Mouse (Mus musculus): ENCODE measurements around the gene Sun1.

Gene Sun1

GRCm38 (mm10) chr5:139208871-139209684, 8.6 kb downstream of the Sun1 start:
- peak; percentile 53 to 55 for DNase-seq

DNA sequence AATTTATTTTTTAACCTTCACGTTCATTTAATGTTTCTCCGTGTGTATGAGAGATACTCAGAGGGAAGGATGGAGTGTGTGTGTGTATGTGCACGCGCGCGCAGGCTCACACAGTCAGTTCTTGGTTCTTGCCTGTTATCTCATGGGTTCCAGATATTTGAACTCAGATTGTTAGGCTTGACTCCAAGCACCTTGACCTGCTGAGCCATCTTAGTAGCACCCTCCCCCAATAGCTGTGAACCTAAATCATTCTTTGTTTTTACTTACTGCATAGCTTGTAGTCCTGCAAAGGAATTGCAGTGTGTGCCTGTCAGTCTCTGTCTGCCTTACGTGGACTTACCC, 9.2 kb downstream of the Sun1 start:
- no peak for DNase-seq

GRCm38 (mm10) chr5:139211737-139212385, 11.4 kb downstream of the Sun1 start:
- DNase-seq, result no peak

- no peak for DNase-seq
Measured at GRCm38 (mm10) chr5:139214298-139214697, 13.9 kb downstream of the Sun1 start.

- DNase-seq, result no peak
Measured at GRCm38 (mm10) chr5:139215184-139215583, 14.7 kb downstream of the Sun1 start.

DNA sequence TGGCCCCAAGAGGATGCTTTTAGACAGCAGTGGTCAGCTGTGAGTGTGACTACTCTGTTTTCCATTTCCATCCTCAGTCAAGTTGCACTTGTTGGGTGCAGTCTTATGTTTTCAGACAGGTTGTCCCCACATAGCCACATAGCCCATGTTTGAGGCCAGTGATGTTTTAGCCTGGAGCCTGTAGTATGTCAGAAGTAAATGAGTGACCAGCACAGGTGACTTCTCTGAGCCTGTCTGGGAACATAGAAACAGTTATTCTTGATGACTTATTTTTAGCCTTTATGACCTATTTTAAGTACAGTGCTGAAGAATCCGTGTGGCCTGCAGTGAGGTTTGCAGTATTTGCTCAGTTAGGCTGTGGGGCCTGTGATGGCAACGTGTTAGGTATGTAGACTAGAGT, 15.7 kb downstream of the Sun1 start:
- DNase-seq, result no peak

DNA sequence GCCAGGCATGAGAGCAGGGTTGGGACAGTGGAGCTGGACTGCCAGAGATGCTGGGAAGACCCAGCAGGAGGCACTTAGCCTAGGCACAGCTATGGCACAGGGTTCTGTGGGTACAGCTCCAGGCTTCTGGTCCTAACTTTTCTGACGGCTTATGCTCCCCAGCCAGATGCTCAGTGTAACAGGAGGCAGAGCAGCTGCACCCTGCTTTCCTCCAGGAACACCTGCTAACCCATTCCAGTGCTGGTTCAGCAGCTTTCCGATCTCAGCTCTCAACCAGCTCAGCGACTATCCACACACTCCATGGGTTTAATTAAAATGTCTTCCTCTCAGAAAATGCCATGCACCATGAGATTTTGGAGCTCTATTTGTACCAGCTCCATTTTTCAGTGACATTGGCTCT, 16.3 kb downstream of the Sun1 start:
- DNase-seq, result no peak

DNA sequence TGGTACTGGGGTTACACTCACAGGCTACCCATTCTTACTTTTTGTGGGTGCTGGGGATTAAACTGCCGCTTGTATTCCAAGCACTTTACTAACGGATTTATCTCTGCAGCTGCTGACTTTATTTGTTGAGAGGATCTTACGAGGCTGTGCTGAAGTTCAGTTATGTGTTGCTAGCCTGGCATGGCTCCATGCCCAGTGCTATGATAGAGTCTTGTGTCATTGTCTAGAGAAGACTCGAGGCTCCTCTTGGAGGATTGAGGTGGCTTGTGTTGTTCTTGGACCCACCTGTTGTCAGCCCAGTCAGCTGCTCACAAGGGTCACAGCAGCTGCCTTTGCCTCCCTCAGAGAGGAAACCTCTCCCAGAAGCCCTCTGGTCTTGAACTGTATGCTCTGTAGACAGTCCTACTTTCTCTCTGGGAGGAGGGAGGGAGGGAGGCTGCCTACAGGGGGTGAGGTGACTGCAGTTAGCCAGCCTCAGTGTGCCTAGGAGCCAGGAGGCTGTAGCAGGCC, 19.6 kb downstream of the Sun1 start:
- DNase-seq, result no peak

GRCm38 (mm10) chr5:139220610-139221009, 20.2 kb downstream of the Sun1 start:
- DNase-seq, result no peak

GRCm38 (mm10) chr5:139223331-139223730, 22.9 kb downstream of the Sun1 start:
- no peak for DNase-seq

DNA sequence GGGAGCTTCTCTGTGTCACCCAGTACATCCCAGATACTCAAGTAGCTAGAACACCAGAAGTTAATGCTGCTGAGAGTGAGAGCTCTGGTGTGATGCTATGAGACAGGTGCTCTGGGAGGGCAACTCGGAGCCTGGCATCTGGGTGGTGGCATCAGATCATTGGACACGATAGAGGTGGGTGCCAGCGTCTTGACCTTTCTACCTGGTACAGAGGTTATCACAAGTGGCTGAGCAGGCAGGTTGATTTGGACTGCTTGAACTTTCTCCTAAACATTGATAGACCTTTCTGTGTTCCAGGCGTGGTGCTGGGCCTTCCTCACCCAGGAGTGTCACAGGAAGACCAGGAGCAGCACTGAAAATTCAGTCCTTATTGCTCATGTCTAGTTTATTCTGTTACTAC, 26.8 kb downstream of the Sun1 start:
- no peak for DNase-seq

DNA sequence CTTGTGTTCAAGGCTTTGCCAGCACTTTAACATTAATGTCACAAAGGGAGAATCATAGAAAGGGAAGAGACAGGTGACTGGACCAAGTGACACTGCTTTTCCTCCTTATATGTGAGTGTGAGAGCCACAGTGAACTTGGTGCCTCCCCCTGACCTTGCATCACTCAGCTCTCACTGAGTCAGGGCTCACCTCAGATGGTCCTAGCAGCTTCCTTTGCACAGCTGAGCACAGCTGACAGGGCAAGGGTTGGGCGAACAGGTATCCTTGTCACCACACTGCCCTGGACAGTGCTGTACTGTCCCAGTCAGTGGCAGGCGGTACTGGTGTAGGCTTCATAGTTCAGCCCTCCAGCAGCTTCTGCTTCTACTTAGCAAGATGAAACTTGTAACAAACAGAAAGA, 27.2 kb downstream of the Sun1 start:
- DNase-seq, result no peak

DNA sequence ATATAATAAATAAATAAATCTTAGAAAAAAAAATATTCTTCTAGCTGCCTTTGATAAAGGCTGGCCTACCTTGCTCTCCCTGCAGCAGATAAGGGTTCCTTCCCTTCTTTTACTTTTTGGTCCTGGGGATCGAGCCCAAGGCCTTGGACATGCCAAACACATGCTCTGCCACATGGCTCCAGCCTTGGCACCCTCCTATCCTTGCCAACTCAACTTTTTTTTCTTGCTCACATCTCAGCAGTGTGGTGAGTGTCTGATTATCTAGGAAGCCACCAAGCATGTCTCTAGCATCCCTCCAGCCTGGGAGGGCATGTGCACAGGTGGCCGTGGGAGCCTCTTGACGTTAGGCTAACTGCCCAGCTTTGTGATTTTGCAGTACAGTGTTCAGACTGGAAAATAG, 27.9 kb downstream of the Sun1 start:
- DNase-seq, result no peak

DNA sequence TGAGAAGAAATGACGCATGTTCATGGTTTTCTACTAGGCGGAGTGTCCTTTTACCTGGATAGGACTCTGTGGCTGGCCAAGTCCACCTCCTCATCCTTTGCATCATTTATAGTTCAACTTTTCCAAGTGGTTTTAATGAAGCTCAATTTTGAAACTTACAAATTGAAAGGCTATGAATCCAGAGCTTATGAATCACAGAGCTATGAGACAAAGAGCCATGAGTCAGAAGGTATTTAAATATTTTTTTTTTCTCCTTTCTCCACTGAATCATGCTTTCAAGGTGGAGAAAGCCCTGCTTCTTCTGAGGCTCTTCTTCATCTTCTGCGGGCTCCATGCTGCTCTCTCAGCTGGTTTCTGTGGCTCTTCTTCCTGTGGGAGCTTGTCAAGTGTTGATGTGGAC, 29.3 kb downstream of the Sun1 start:
- DNase-seq, result no peak

DNA sequence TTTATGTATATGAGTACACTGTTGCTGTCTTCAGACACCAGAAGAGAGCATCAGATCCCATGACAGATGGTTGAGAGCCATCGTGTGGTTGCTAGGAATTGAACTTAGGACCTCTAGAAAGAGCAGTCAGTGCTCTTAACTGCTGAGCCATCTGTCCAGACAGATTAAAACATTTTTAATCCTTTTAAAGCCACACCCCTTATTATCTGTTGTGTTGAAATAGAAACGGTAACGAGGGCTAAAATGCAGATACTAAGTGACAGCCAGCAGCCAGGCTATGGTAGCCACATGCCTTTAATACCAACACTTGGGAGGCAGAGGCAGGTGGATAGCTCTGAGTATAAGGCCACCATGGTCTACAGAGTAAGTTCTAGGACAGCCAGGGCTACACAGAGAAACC, 31.6 kb downstream of the Sun1 start:
- DNase-seq, result no peak

GRCm38 (mm10) chr5:139234423-139234822, 34.0 kb downstream of the Sun1 start:
- DNase-seq, result no peak

DNA sequence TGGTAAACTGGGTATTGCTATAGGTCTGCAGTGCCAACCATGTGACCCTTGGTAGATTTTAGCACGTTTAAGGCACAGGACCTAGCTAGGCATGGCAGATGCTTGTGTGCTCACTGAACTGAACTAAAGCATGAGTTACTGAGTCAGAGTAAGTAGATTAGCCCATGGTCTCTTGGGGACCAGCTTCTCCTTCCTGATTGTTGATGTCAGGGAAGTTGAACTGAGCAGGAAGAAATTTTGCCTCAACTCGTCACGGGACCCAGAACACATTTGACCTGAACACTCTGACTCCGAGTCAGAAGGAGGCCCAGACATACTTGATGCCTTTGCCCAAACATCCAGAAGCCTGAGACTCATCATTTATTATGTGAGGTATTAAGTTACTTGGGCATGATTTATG, 37.0 kb downstream of the Sun1 start:
- DNase-seq, result no peak

- DNase-seq, result no peak
Measured at GRCm38 (mm10) chr5:139241022-139241761, 40.8 kb downstream of the Sun1 start.

GRCm38 (mm10) chr5:139243384-139243783, 42.9 kb downstream of the Sun1 start:
- no peak for DNase-seq

DNA sequence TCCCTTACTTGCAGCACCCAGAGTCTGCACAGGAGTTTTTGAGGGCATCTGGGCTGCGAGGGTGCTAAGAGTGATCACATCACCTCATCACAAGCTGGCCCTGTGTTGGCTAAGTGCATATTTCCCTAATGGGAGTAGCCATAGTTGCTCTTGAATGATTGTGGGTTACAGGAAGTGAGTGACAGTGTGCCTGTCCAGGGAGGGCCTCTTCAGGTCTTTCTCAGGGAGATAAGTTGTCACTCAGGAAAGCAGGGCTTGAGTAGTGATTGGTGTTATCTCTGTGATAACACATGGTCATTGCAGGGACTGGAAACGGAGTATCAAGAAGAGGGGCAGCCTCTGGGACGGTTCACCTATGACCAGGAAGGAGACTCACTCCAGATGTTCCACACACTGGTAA, 47.3 kb downstream of the Sun1 start:
- no peak for DNase-seq

- DNase-seq, result no peak
Measured at GRCm38 (mm10) chr5:139248846-139249245, 48.4 kb downstream of the Sun1 start.

DNA sequence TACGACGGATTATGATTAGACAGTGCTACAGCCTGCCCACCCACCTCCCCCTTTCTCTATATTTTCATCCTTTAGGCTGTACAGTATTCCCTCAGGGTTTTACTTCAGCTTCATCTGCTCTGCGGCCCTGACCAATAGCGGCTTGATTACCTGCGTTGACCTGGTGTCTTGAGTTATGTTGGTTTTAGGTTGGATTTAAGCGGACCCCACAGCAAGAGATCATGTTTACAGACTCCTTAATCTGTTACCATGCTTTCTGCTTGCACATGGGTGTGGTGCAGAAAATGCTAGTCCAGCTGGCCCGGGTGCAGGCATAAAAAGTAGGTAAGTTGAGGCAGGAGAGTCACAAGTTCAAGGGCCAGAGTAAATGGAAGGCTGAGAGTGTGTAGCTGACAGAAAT, 50.8 kb downstream of the Sun1 start:
- DNase-seq, result no peak

- no peak for DNase-seq
Measured at GRCm38 (mm10) chr5:139251736-139252080, 51.3 kb downstream of the Sun1 start.
